Mouse (Mus musculus): ENCODE results near the gene Celf2. TPM values are rescaled to one million over a fixed set of nuclear protein-coding genes. Genes with fewer than 3 reads are reported as not detected.

Gene Celf2
- total RNA-seq, 1 experiment: 3.7 TPM

GRCm38 (mm10) chr2:6904411-6904810 is 605.0 kb downstream of the Celf2 start:
- H3K36me3 ChIP-seq (ENCODE audit: control insufficient read depth, insufficient read depth, low read length, poor library complexity, severe bottlenecking): no peaks in the 10 kb centered on the region
- H3K27ac ChIP-seq (ENCODE audit: insufficient read depth, low read depth, low read length, poor library complexity, severe bottlenecking): no peak overlapping the region
- in situ Hi-C loops (cut with MboI; ENCODE audit: low sequenced_read_pairs in 2 of 2, unreplicated experiment in 2 of 2): no loop called here
- H3K4me1 ChIP-seq (ENCODE audit: control insufficient read depth in 2 of 2, insufficient read depth in 2 of 2, low read length in 2 of 2, poor library complexity in 1 of 2): no peaks in the 10 kb centered on the region
- no peaks in the 10 kb centered on the region for H3K9me3 ChIP-seq (ENCODE audit: control insufficient read depth, insufficient read depth, low read depth, low read length)
- TF ChIP-seq CHD2 (IDR thresholded peaks at IDR 0.05; ENCODE audit: low read depth, low read length) (no peak), ZNF384 (IDR thresholded peaks at IDR 0.05; ENCODE audit: low read depth, low read length) (no peak), ZC3H11A (IDR thresholded peaks at IDR 0.05; ENCODE audit: borderline replicate concordance, low read depth, low read length) (no peak), HCFC1 (IDR thresholded peaks at IDR 0.05; ENCODE audit: borderline replicate concordance, insufficient read depth, low read length) (no peak), MAFK (IDR thresholded peaks at IDR 0.05; ENCODE audit: insufficient read depth, low read depth, low read length) (no peak)
- no peak overlapping the region for H3K4me3 ChIP-seq (ENCODE audit: insufficient read depth in 1 of 2, low read depth in 1 of 2, low read length in 2 of 2, poor library complexity in 1 of 2, severe bottlenecking in 1 of 2)
- no peak for DNase-seq (ENCODE audit: low read depth, low spot score)
- no peak overlapping the region for H3K9ac ChIP-seq (ENCODE audit: insufficient read depth, low read depth, low read length, poor library complexity, severe bottlenecking)

- in situ Hi-C loops (cut with MboI; ENCODE audit: low sequenced_read_pairs in 2 of 2, unreplicated experiment in 2 of 2): no loop called here
- Histone ChIP-seq H3K9ac (ENCODE audit: insufficient read depth, low read depth, low read length, poor library complexity, severe bottlenecking) (no peak overlapping the region), H3K9me3 (ENCODE audit: control insufficient read depth, insufficient read depth, low read depth, low read length) (no peaks in the 10 kb centered on the region), H3K4me1 (ENCODE audit: control insufficient read depth in 2 of 2, insufficient read depth in 2 of 2, low read length in 2 of 2, poor library complexity in 1 of 2) (no peaks in the 10 kb centered on the region), H3K36me3 (ENCODE audit: control insufficient read depth, insufficient read depth, low read length, poor library complexity, severe bottlenecking) (no peaks in the 10 kb centered on the region), H3K27ac (ENCODE audit: insufficient read depth, low read depth, low read length, poor library complexity, severe bottlenecking) (no peak overlapping the region), H3K4me3 (ENCODE audit: insufficient read depth in 1 of 2, low read depth in 1 of 2, low read length in 2 of 2, poor library complexity in 1 of 2, severe bottlenecking in 1 of 2) (no peak overlapping the region)
- no peak for DNase-seq (ENCODE audit: low read depth, low spot score)
- TF ChIP-seq MAFK (IDR thresholded peaks at IDR 0.05; ENCODE audit: insufficient read depth, low read depth, low read length) (no peak), CHD2 (IDR thresholded peaks at IDR 0.05; ENCODE audit: low read depth, low read length) (no peak), ZC3H11A (IDR thresholded peaks at IDR 0.05; ENCODE audit: borderline replicate concordance, low read depth, low read length) (no peak)
Observed at GRCm38 (mm10) chr2:6903251-6903763, 606.1 kb downstream of the Celf2 start.

GRCm38 (mm10) chr2:6896896-6897295 is 612.5 kb downstream of the Celf2 start:
- no peaks in the 10 kb centered on the region for H3K36me3 ChIP-seq (ENCODE audit: control insufficient read depth, insufficient read depth, low read length, poor library complexity, severe bottlenecking)
- H3K9ac ChIP-seq (ENCODE audit: insufficient read depth, low read depth, low read length, poor library complexity, severe bottlenecking): no peak overlapping the region
- no peaks in the 10 kb centered on the region for H3K9me3 ChIP-seq (ENCODE audit: control insufficient read depth, insufficient read depth, low read depth, low read length)
- in situ Hi-C loops (cut with MboI; ENCODE audit: low sequenced_read_pairs in 2 of 2, unreplicated experiment in 2 of 2): no loop called here
- no peak for DNase-seq (ENCODE audit: low read depth, low spot score)
- H3K27ac ChIP-seq (ENCODE audit: insufficient read depth, low read depth, low read length, poor library complexity, severe bottlenecking): no peak overlapping the region
- TF ChIP-seq CHD2 (IDR thresholded peaks at IDR 0.05; ENCODE audit: low read depth, low read length): no peak
- no peak for TF ChIP-seq ZC3H11A (IDR thresholded peaks at IDR 0.05; ENCODE audit: borderline replicate concordance, low read depth, low read length)
- TF ChIP-seq HCFC1 (IDR thresholded peaks at IDR 0.05; ENCODE audit: borderline replicate concordance, insufficient read depth, low read length): no peak
- TF ChIP-seq ZNF384 (IDR thresholded peaks at IDR 0.05; ENCODE audit: low read depth, low read length): no peak
- no peak for TF ChIP-seq MAFK (IDR thresholded peaks at IDR 0.05; ENCODE audit: insufficient read depth, low read depth, low read length)
- no peaks in the 10 kb centered on the region for H3K4me1 ChIP-seq (ENCODE audit: control insufficient read depth in 2 of 2, insufficient read depth in 2 of 2, low read length in 2 of 2, poor library complexity in 1 of 2)
- H3K4me3 ChIP-seq (ENCODE audit: insufficient read depth in 1 of 2, low read depth in 1 of 2, low read length in 2 of 2, poor library complexity in 1 of 2, severe bottlenecking in 1 of 2): no peak overlapping the region

- Histone ChIP-seq H3K4me3 (ENCODE audit: insufficient read depth in 1 of 2, low read depth in 1 of 2, low read length in 2 of 2, poor library complexity in 1 of 2, severe bottlenecking in 1 of 2) (no peak overlapping the region), H3K36me3 (ENCODE audit: control insufficient read depth, insufficient read depth, low read length, poor library complexity, severe bottlenecking) (no peaks in the 10 kb centered on the region), H3K9me3 (ENCODE audit: control insufficient read depth, insufficient read depth, low read depth, low read length) (no peaks in the 10 kb centered on the region), H3K27ac (ENCODE audit: insufficient read depth, low read depth, low read length, poor library complexity, severe bottlenecking) (no peak overlapping the region), H3K9ac (ENCODE audit: insufficient read depth, low read depth, low read length, poor library complexity, severe bottlenecking) (no peak overlapping the region), H3K4me1 (ENCODE audit: control insufficient read depth in 2 of 2, insufficient read depth in 2 of 2, low read length in 2 of 2, poor library complexity in 1 of 2) (no peaks in the 10 kb centered on the region)
- DNase-seq (ENCODE audit: low read depth, low spot score): no peak
- in situ Hi-C loops (cut with MboI; ENCODE audit: low sequenced_read_pairs in 2 of 2, unreplicated experiment in 2 of 2): no loop called here
- TF ChIP-seq ZC3H11A (IDR thresholded peaks at IDR 0.05; ENCODE audit: borderline replicate concordance, low read depth, low read length): no peak
- no peak for TF ChIP-seq ZNF384 (IDR thresholded peaks at IDR 0.05; ENCODE audit: low read depth, low read length)
- TF ChIP-seq MAFK (IDR thresholded peaks at IDR 0.05; ENCODE audit: insufficient read depth, low read depth, low read length): no peak
- TF ChIP-seq CHD2 (IDR thresholded peaks at IDR 0.05; ENCODE audit: low read depth, low read length): no peak
- no peak for TF ChIP-seq HCFC1 (IDR thresholded peaks at IDR 0.05; ENCODE audit: borderline replicate concordance, insufficient read depth, low read length)
Observed at GRCm38 (mm10) chr2:6893597-6893996, 615.8 kb downstream of the Celf2 start.

DNA sequence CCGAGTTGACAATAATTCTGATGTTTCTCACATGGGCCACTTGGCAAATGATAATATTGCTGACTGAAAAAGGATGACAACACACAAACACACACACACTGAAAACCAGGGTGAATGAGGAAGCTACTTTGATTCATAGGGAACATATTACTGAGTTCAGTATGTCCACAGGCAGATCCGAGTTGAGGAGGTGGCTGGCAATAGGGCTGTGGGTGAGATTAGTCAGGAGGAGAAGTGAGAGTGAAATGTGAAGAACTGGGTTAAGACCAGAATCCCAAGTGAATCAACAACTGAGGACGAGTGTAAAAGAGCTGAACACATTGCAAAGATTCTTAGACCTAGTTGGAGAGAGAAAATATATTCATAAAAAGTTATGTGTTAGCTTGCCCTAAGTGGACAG is 616.3 kb downstream of the Celf2 start:
- DNase-seq (ENCODE audit: low read depth, low spot score): no peak
- Histone ChIP-seq H3K4me1 (ENCODE audit: control insufficient read depth in 2 of 2, insufficient read depth in 2 of 2, low read length in 2 of 2, poor library complexity in 1 of 2) (no peaks in the 10 kb centered on the region), H3K9ac (ENCODE audit: insufficient read depth, low read depth, low read length, poor library complexity, severe bottlenecking) (no peak overlapping the region), H3K9me3 (ENCODE audit: control insufficient read depth, insufficient read depth, low read depth, low read length) (no peaks in the 10 kb centered on the region), H3K27ac (ENCODE audit: insufficient read depth, low read depth, low read length, poor library complexity, severe bottlenecking) (no peak overlapping the region), H3K36me3 (ENCODE audit: control insufficient read depth, insufficient read depth, low read length, poor library complexity, severe bottlenecking) (no peaks in the 10 kb centered on the region), H3K4me3 (ENCODE audit: insufficient read depth in 1 of 2, low read depth in 1 of 2, low read length in 2 of 2, poor library complexity in 1 of 2, severe bottlenecking in 1 of 2) (no peak overlapping the region)
- TF ChIP-seq CHD2 (IDR thresholded peaks at IDR 0.05; ENCODE audit: low read depth, low read length) (no peak), HCFC1 (IDR thresholded peaks at IDR 0.05; ENCODE audit: borderline replicate concordance, insufficient read depth, low read length) (no peak), ZNF384 (IDR thresholded peaks at IDR 0.05; ENCODE audit: low read depth, low read length) (no peak), ZC3H11A (IDR thresholded peaks at IDR 0.05; ENCODE audit: borderline replicate concordance, low read depth, low read length) (no peak), MAFK (IDR thresholded peaks at IDR 0.05; ENCODE audit: insufficient read depth, low read depth, low read length) (no peak)
- in situ Hi-C loops (cut with MboI; ENCODE audit: low sequenced_read_pairs in 2 of 2, unreplicated experiment in 2 of 2): no loop called here

Data from ES-E14 (cell line).